Mouse (Mus musculus): ENCODE measurements around the gene Creld2.

- TF ChIP-seq CTCF (IDR thresholded peaks at IDR 0.05; ENCODE audit: insufficient read depth, low read length): no peak
- no peak for TF ChIP-seq POLR2A (IDR thresholded peaks at IDR 0.05; ENCODE audit: borderline replicate concordance, extremely low read depth, low read depth, low read length)
These were observed 30.2 kb downstream of the Creld2 start for GRCm38 (mm10) chr15:88849621-88850020.
